8 mouse cellular contexts compared by ENCODE assay signal in genomic region chr14:121877640-121878039, GRCm38 (mm10). TPM values are rescaled to one million over a fixed set of nuclear protein-coding genes. Genes with fewer than 3 reads are reported as not detected.
DNase-seq lines count a peak whose midpoint lies in the region; ATAC-seq and TF ChIP-seq lines count a peak whose summit lies in the region.

No protein-coding gene starts in this region.

- H3K4me3 ChIP-seq in left cerebral cortex, adult 2 months, result peak overlapping the region; percentile 100
- peak overlapping the region; percentile 95 for H3K4me3 ChIP-seq in embryonic facial prominence, embryonic 12.5 days
- peak overlapping the region; percentile 94 for H3K4me3 ChIP-seq in intestine, embryonic 14.5 days (ENCODE audit: low read depth, low read length)
- H3K4me3 ChIP-seq in neural tube, embryonic 12.5 days, result peak overlapping the region; percentile 92

- H3K36me3 ChIP-seq in embryonic facial prominence, embryonic 12.5 days, result no peaks in the 10 kb centered on the region
- H3K36me3 ChIP-seq in intestine, embryonic 14.5 days (ENCODE audit: control insufficient read depth, insufficient read depth, low read length), result no peaks in the 10 kb centered on the region
- H3K36me3 ChIP-seq in neural tube, embryonic 12.5 days, result no peaks in the 10 kb centered on the region

- WGBS in embryonic facial prominence, embryonic 12.5 days, result 26% methylated on average over 8 of the region's 8 CpGs
- 40% methylated on average over 8 of the region's 8 CpGs for WGBS in intestine, embryonic 14.5 days
- 36% methylated on average over 8 of the region's 8 CpGs for WGBS in neural tube, embryonic 12.5 days

- no peak for DNase-seq in left cerebral cortex, adult 2 months (ENCODE audit: extremely low spot score in 1 of 2, low spot score in 2 of 2)
- no peak for DNase-seq in left cerebral cortex, adult 11 months (ENCODE audit: low spot score)
- DNase-seq in intestine, embryonic 14.5 days (ENCODE audit: low spot score), result no peak
- no peak for DNase-seq in left cerebral cortex, postnatal 25 days (ENCODE audit: low spot score in 2 of 2)
- DNase-seq in adipocyte (ENCODE audit: low spot score), result no peak

- intact Hi-C loops in left cerebral cortex, adult 2 months (cut with DNase I), result loop anchor here (1.0 to 2.0 kb wide), 2 partner anchors 79 to 229 kb away; no protein-coding TSS in a partner anchor
- intact Hi-C loops in left cerebral cortex, postnatal 25 days (cut with DNase I), result loop anchor here (1.0 to 10.0 kb wide), 3 partner anchors 79 to 293 kb away; partner anchors contain the start of gene Tm9sf2

- H3K9me3 ChIP-seq in embryonic facial prominence, embryonic 12.5 days, result no peaks in the 10 kb centered on the region
- no peaks in the 10 kb centered on the region for H3K9me3 ChIP-seq in intestine, embryonic 14.5 days (ENCODE audit: control insufficient read depth, low read length)
- no peaks in the 10 kb centered on the region for H3K9me3 ChIP-seq in neural tube, embryonic 12.5 days

- peak overlapping the region; percentile 96; the same call in 1 of the 2 replicates for H3K27ac ChIP-seq in left cerebral cortex, adult 2 months
- peak overlapping the region; percentile 90 for H3K27ac ChIP-seq in embryonic facial prominence, embryonic 12.5 days
- peak overlapping the region; percentile 95 for H3K27ac ChIP-seq in intestine, embryonic 14.5 days (ENCODE audit: low read depth)
- no peak overlapping the region for H3K27ac ChIP-seq in neural tube, embryonic 12.5 days

- H3K27me3 ChIP-seq in embryonic facial prominence, embryonic 12.5 days, result no peaks in the 10 kb centered on the region
- H3K27me3 ChIP-seq in intestine, embryonic 14.5 days (replicated peaks; ENCODE audit: control insufficient read depth, insufficient read depth, low read length), result no peaks in the 10 kb centered on the region
- H3K27me3 ChIP-seq in neural tube, embryonic 12.5 days (replicated peaks), result no peaks in the 10 kb centered on the region

- ATAC-seq in embryonic facial prominence, embryonic 12.5 days (ENCODE audit: insufficient number of reproducible peaks, insufficient read depth, low FRiP score, low TSS enrichment), result no peak
- ATAC-seq in intestine, embryonic 14.5 days (replicated peaks; ENCODE audit: low FRiP score, low TSS enrichment, low read depth), result no peak
- ATAC-seq in neural tube, embryonic 12.5 days (ENCODE audit: low FRiP score, low read depth), result 0 out of 2 replicates have a peak, but pooled peaks have one; percentile 0
- no peak for ATAC-seq in frontal cortex, adult (ENCODE audit: low TSS enrichment)

- peaks cover 4% of the 10 kb centered on the region; the same call in 1 of the 2 replicates for H3K4me1 ChIP-seq in embryonic facial prominence, embryonic 12.5 days
- H3K4me1 ChIP-seq in intestine, embryonic 14.5 days (replicated peaks; ENCODE audit: control insufficient read depth, insufficient read depth, low read length), result peaks cover 6% of the 10 kb centered on the region; the same call in 1 of the 2 replicates
- peaks cover 17% of the 10 kb centered on the region for H3K4me1 ChIP-seq in neural tube, embryonic 12.5 days

- TF ChIP-seq CTCF in left cerebral cortex, adult 2 months (IDR thresholded peaks at IDR 0.05), result no peak

- H3K4me2 ChIP-seq in embryonic facial prominence, embryonic 12.5 days (replicated peaks), result peak overlapping the region; percentile 86
- peak overlapping the region; percentile 63 for H3K4me2 ChIP-seq in intestine, embryonic 14.5 days (ENCODE audit: low read length)
- peak overlapping the region; percentile 92 for H3K4me2 ChIP-seq in neural tube, embryonic 12.5 days (replicated peaks)

- peak overlapping the region; percentile 96 for H3K9ac ChIP-seq in embryonic facial prominence, embryonic 12.5 days
- H3K9ac ChIP-seq in intestine, embryonic 14.5 days (ENCODE audit: low read length), result peak overlapping the region; percentile 70
- H3K9ac ChIP-seq in neural tube, embryonic 12.5 days, result peak overlapping the region; percentile 89

RNA-seq across cellular contexts. Expression of gene Ubac2, which starts 0.8 kb away (rescaled TPM):
- 10 to 100 TPM; 34.0 to 36.9 TPM for total RNA-seq in left cerebral cortex, adult 2 months (2021)
- 64.0 and 67.1 TPM in 2 replicates for polyA plus RNA-seq in embryonic facial prominence, embryonic 12.5 days (2016; fragmentation: Nextera tagmentation; extraction: Ambion mirVana)
- polyA plus RNA-seq in intestine, embryonic 14.5 days (2014; fragmentation: Nextera tagmentation; extraction: Ambion mirVana), result 67.5 and 72.4 TPM in 2 replicates
- 60.3 and 68.7 TPM in 2 replicates for polyA plus RNA-seq in neural tube, embryonic 12.5 days (2016; fragmentation: Nextera tagmentation; extraction: Ambion mirVana)
- total RNA-seq in left cerebral cortex, postnatal 25 days (2021), result 10 to 100 TPM; 33.7 to 33.8 TPM

RNA-seq across cellular contexts. Expression of gene Gpr18, which starts 37.9 kb away (rescaled TPM):
- total RNA-seq in left cerebral cortex, adult 2 months (2021), result not detected
- 0.39 and 0.49 TPM in 2 replicates for polyA plus RNA-seq in embryonic facial prominence, embryonic 12.5 days (2016; fragmentation: Nextera tagmentation; extraction: Ambion mirVana)
- 0.23 and 0.62 TPM in 2 replicates for polyA plus RNA-seq in intestine, embryonic 14.5 days (2014; fragmentation: Nextera tagmentation; extraction: Ambion mirVana)
- 0.20 and 0.26 TPM in 2 replicates for polyA plus RNA-seq in neural tube, embryonic 12.5 days (2016; fragmentation: Nextera tagmentation; extraction: Ambion mirVana)
- not detected for total RNA-seq in left cerebral cortex, postnatal 25 days (2021)
